Mouse (Mus musculus) gastrocnemius, postnatal 36 days (tissue): ENCODE measurements at regions not wholly inside any gene's neighbourhood (a gene's known extent, or its start where the extent isn't known, plus 50 kb on each side); places are given as distances from the start of the nearest gene placed in this dataset.

Experiments
- DNase-seq, 2 experiments: peaks; one replicate each; pipeline ENCODE4 v3.0.0; 2022
- intact Hi-C: fragments of 180-260 bp; cut with DNase I; formaldehyde crosslinking; loops from one replicate; pipeline ENCODE4 v1.15.1; 2025

GRCm38 (mm10) chr13:101314040-101314439 is 454.0 kb downstream of the Pik3r1 start:
- no peak for DNase-seq
- intact Hi-C loops, result no loop called here

- intact Hi-C loops, result no loop called here
- DNase-seq, result no peak
Measured at GRCm38 (mm10) chr13:101311634-101312314, 456.2 kb downstream of the Pik3r1 start.

- DNase-seq, result no peak
- intact Hi-C loops, result no loop called here
Measured at GRCm38 (mm10) chr13:101308724-101309123, 459.3 kb downstream of the Pik3r1 start.

- intact Hi-C loops, result no loop called here
Measured at GRCm38 (mm10) chr13:101305695-101306413, 462.2 kb downstream of the Pik3r1 start.

GRCm38 (mm10) chr13:101305063-101305462 is 463.0 kb downstream of the Pik3r1 start:
- no peak for DNase-seq
- intact Hi-C loops, result no loop called here

More at GRCm38 (mm10) chr13:101305695-101306413, 462.2 kb downstream of the Pik3r1 start:
- no peak for DNase-seq

- intact Hi-C loops, result no loop called here
- DNase-seq, result no peak
Measured at GRCm38 (mm10) chr13:101301361-101301760, 466.7 kb downstream of the Pik3r1 start.

- intact Hi-C loops, result no loop called here
- DNase-seq, result no peak
Measured at GRCm38 (mm10) chr13:101289407-101289806, 456.2 kb upstream of the Slc30a5 start.

GRCm38 (mm10) chr13:101287131-101287530 is 453.9 kb upstream of the Slc30a5 start:
- intact Hi-C loops, result no loop called here
- no peak for DNase-seq

- intact Hi-C loops, result no loop called here
- no peak for DNase-seq
Measured at GRCm38 (mm10) chr13:101286029-101286917, 453.0 kb upstream of the Slc30a5 start.

- intact Hi-C loops, result no loop called here
- no peak for DNase-seq
Measured at GRCm38 (mm10) chr13:101278127-101278526, 444.9 kb upstream of the Slc30a5 start.

GRCm38 (mm10) chr13:101276766-101277165 is 443.5 kb upstream of the Slc30a5 start:
- intact Hi-C loops, result no loop called here
- no peak for DNase-seq

GRCm38 (mm10) chr13:101274470-101275141 is 441.4 kb upstream of the Slc30a5 start:
- intact Hi-C loops, result no loop called here
- DNase-seq, result no peak

GRCm38 (mm10) chr13:101273321-101273720 is 440.1 kb upstream of the Slc30a5 start:
- no peak for DNase-seq
- intact Hi-C loops, result no loop called here

- no peak for DNase-seq
- intact Hi-C loops, result no loop called here
Measured at GRCm38 (mm10) chr13:101253698-101254468, 420.7 kb upstream of the Slc30a5 start.

GRCm38 (mm10) chr13:101249369-101249768 is 416.1 kb upstream of the Slc30a5 start:
- intact Hi-C loops, result no loop called here
- DNase-seq, result no peak

- DNase-seq, result no peak
- intact Hi-C loops, result no loop called here
Measured at GRCm38 (mm10) chr13:101244326-101244725, 411.1 kb upstream of the Slc30a5 start.

- intact Hi-C loops, result no loop called here
- DNase-seq, result no peak
Measured at GRCm38 (mm10) chr13:101238860-101239259, 405.6 kb upstream of the Slc30a5 start.

- intact Hi-C loops, result no loop called here
- no peak for DNase-seq
Measured at GRCm38 (mm10) chr13:101237035-101237434, 403.8 kb upstream of the Slc30a5 start.

- no peak for DNase-seq
- intact Hi-C loops, result no loop called here
Measured at GRCm38 (mm10) chr13:101235846-101236245, 402.6 kb upstream of the Slc30a5 start.

GRCm38 (mm10) chr13:101235110-101235509 is 401.9 kb upstream of the Slc30a5 start:
- intact Hi-C loops, result no loop called here
- DNase-seq, result no peak
